Mouse (Mus musculus) urinary bladder, postnatal 14 days (tissue): ENCODE data around the gene Fermt2.

ENCODE experiments used
- DNase-seq: peaks from one replicate; pipeline ENCODE4 v3.0.0; 2021; ENCODE audit warnings: low spot score

The Fermt2 gene

DNA sequence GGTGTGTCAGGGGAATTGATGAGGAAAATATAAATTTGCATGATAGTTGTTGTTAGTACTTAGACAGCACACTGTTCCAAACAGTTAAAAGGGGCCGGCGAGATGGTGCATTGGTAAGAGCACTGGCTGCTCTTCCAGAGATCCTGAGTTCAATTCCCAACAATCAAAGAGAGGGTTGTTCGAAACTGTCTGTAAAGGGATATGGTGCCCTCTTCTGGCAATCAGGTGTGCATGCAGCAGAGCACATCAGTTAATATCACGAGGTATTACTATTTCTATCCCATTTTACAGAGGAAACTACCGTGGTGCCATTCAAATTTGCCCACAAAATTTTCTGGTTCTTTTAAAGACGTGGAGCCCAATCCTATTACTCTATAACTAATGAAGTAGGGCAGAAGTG lies 95.7 kb downstream of the Fermt2 start:
- DNase-seq = no peak

DNA sequence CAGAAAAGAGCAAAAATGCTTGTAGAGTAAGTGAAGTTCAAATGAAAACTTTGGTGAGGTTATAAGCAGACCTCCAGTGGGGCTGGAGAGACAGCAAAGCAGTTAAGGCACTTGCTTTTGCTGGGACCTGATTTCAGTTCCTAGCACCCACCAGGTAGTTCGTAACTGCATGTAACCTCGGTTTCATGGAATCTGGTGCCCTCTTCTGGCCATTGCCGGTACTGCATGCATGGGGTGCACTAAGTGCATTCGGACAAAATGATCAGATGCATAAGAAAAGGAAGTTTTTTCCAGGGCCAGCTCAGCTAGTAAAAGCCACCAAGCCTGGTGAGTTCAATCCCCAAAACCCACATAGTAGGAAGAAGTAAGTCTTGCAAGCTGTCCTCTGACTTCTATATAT lies 97.9 kb downstream of the Fermt2 start:
- DNase-seq = no peak

GRCm38 (mm10) chr14:45430066-45430842 lies 99.7 kb downstream of the Fermt2 start:
- DNase-seq = no peak

DNA sequence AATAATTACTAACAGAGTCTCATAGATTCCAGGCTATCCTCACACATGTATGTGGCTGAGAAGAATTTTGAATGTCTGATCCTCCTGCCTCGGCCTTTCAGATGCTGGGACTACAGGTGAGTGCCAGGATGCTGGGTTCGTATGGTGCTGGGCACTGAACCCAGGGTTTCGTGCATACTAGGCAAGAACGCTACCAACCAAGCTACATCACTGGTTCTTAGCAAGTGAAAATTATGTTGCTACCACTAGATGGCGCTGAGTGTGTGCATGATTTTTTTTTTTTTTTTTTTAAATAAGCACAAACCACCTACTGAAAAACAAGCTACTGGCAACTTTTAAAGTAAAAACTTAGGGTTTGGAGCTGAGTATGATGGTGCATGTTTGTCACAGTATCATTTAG lies 106.7 kb downstream of the Fermt2 start:
- DNase-seq = peak; percentile 11

- no peak for DNase-seq
Measured at GRCm38 (mm10) chr14:45422371-45422770, 107.5 kb downstream of the Fermt2 start.

- no peak for DNase-seq
Measured at GRCm38 (mm10) chr14:45419323-45419722, 110.6 kb downstream of the Fermt2 start.

DNA sequence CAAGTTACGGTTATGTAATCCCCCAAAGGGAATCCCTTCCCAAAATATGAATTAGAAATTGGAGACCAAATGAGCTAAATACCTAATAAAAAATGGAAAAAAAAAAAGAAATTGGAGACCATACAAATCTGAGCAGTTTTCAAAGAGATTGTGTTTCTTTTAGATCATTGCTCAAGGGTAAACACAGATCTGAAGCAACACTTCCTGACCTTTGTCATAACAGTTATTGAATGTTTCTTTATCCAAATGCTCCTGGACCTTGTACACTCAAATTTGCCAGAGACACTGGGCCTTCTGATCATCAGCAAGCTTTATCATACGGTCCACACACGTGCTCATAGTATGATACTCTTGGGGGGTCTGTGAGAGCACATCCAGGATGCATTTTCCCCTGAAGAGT lies 111.4 kb downstream of the Fermt2 start:
- no peak for DNase-seq

DNA sequence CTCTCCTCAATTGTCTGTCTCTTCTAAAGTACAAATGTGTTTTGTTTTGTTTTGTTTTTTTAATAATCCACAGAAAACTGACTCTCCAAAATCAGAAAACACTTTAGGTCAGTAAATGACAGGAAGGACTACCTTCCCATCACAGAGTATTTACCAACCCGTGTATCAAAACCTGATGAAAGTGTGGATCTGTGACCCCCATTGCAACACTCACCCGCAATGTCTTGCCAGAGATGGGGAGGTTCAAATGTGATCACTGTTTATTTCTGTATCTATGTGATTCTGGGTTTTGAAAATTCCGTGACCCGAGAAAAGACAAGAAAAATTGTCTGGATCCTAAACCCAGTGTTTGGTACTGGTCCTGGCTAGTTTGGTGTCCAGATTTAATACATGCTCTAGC lies 113.7 kb downstream of the Fermt2 start:
- DNase-seq = no peak
